Mouse (Mus musculus) liver, adult 2 months (tissue): ENCODE measurements at regions not wholly inside any gene's neighbourhood (a gene's known extent, or its start where the extent isn't known, plus 50 kb on each side); places are given as distances from the start of the nearest gene placed in this dataset.

ENCODE experiments used
- CTCF ChIP-seq: fragments of 200-500 bp; IDR thresholded peaks from 2 replicates; pipeline ENCODE4 v1.5.1; 2011; ENCODE audit warnings: low read depth, low read length, control low read depth
- POLR2A ChIP-seq: fragments of 200-500 bp; IDR thresholded peaks from 2 replicates; pipeline ENCODE4 v1.6.1; 2011; ENCODE audit warnings: low read length, control low read depth; ENCODE audit not compliant: insufficient read depth; ENCODE audit errors: extremely low read depth

- TF ChIP-seq CTCF: no peak
- no peak for TF ChIP-seq POLR2A
Observed at GRCm38 (mm10) chr4:12657820-12658219, 486.0 kb upstream of the Fam92a start.
